Comparison of ENCODE assay signal across 19 mouse cellular contexts in the genomic region with DNA sequence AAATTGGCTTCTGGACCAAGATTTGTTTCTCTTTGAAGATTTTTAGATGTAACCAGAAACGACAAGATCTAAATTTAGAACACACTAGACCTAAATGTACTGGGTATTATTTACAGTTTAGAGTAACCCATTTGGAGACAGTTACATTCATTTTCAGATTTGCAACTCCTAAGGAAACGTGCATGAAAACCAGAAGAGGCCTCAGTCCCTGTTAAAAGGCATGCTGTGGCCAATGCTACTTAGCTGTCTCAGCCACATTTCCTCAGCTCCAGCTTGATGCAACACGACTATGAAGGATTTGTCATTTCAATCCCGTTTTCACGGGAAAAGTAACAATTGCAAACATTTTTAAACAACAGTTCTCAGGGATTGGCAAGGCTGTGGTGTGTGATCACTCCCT.
"Had no signal": no experiment of that assay in that cellular context is flagged by ENCODE, and none has a peak within 500 bp of the region (broad histone marks: within the 10 kb centered on the region; RNA-seq: fewer than 3 reads in every experiment).

No protein-coding gene starts in this region.

- H3K36me3 ChIP-seq: limb, embryonic 13.5 days; liver, embryonic 13.5 days; lung, embryonic 15.5 days; midbrain, embryonic 12.5 days; neural tube, embryonic 15.5 days had no signal

- H3K27ac ChIP-seq: kidney, postnatal 0 days; limb, embryonic 13.5 days; liver, embryonic 13.5 days; lung, embryonic 15.5 days; macrophage; midbrain, embryonic 12.5 days; neural tube, embryonic 15.5 days had no signal

- ATAC-seq: liver, postnatal 0 days; midbrain, embryonic 16.5 days had no signal

- H3K4me3 ChIP-seq: limb, embryonic 13.5 days; liver, embryonic 13.5 days; lung, embryonic 15.5 days; megakaryocyte, embryonic 14.5 days; midbrain, embryonic 12.5 days; myocyte; neural tube, embryonic 15.5 days had no signal

- DNase-seq: kidney, adult 9 months; kidney, postnatal 36 days; layer of hippocampus, adult 9-11 months; liver, embryonic 13.5 days; liver, postnatal 0 days; lung, postnatal 14 days; right cerebral cortex, postnatal 4 days; spleen, adult 18-20 months; thymus, adult 18-20 months; thymus, postnatal 14 days had no signal

- H3K9me3 ChIP-seq: limb, embryonic 13.5 days; liver, embryonic 13.5 days; lung, embryonic 15.5 days; megakaryocyte, embryonic 14.5 days; midbrain, embryonic 12.5 days; neural tube, embryonic 15.5 days had no signal

- H3K4me1 ChIP-seq: liver, embryonic 13.5 days; lung, embryonic 15.5 days; megakaryocyte, embryonic 14.5 days; midbrain, embryonic 12.5 days; neural tube, embryonic 15.5 days had no signal

- H3K9ac ChIP-seq: limb, embryonic 13.5 days; liver, embryonic 13.5 days; liver, postnatal 0 days; lung, embryonic 15.5 days; midbrain, embryonic 12.5 days; neural tube, embryonic 15.5 days had no signal

- H3K4me2 ChIP-seq: limb, embryonic 13.5 days; liver, embryonic 13.5 days; lung, embryonic 15.5 days; midbrain, embryonic 12.5 days; neural tube, embryonic 15.5 days had no signal

- H3K27me3 ChIP-seq: limb, embryonic 13.5 days; liver, embryonic 13.5 days; lung, embryonic 15.5 days; megakaryocyte, embryonic 14.5 days; midbrain, embryonic 12.5 days; neural tube, embryonic 15.5 days had no signal
